Mouse (Mus musculus) ES-Bruce4 (cell line): ENCODE measurements around the gene Unc5b. TPM values are rescaled to one million over a fixed set of nuclear protein-coding genes. Genes with fewer than 3 reads are reported as not detected.
"Not testable (repeated sequence)": the region's sequence is repeated elsewhere in the genome, so short reads cannot be mapped to it uniquely, and the experiment has no call there.

ENCODE experiments used
- H3K27ac ChIP-seq: 2 replicates; pipeline ENCODE4 v1.5.1; 2012; ENCODE audit warnings: low read length, inconsistent platforms; ENCODE audit not compliant: insufficient read depth
- H3K27me3 ChIP-seq: 2 replicates; pipeline ENCODE4 v1.6.1; 2012; ENCODE audit warnings: mild to moderate bottlenecking, low read length, inconsistent platforms; ENCODE audit not compliant: control insufficient read depth, poor library complexity, insufficient read depth, severe bottlenecking
- H3K36me3 ChIP-seq: 2 replicates; pipeline ENCODE4 v1.6.1; 2012; ENCODE audit warnings: inconsistent platforms, mild to moderate bottlenecking, low read length, moderate library complexity; ENCODE audit not compliant: control insufficient read depth, poor library complexity, insufficient read depth, severe bottlenecking
- H3K4me1 ChIP-seq: one replicate; pipeline ENCODE4 v1.8.1; 2011; ENCODE audit warnings: low read length; ENCODE audit not compliant: control insufficient read depth, insufficient read depth
- H3K4me3 ChIP-seq: 2 replicates; pipeline ENCODE4 v1.5.1; 2011; ENCODE audit warnings: low read depth, mild to moderate bottlenecking, low read length
- H3K9ac ChIP-seq: 2 replicates; pipeline ENCODE4 v1.6.1; 2012; ENCODE audit warnings: low read depth, mild to moderate bottlenecking, inconsistent platforms; ENCODE audit not compliant: poor library complexity, severe bottlenecking
- H3K9me3 ChIP-seq: replicated peaks from 2 replicates; pipeline ENCODE4 v1.6.1; 2012; ENCODE audit warnings: mild to moderate bottlenecking, low read length, inconsistent platforms; ENCODE audit not compliant: control insufficient read depth, poor library complexity, insufficient read depth, severe bottlenecking
- CTCF ChIP-seq: IDR thresholded peaks from one replicate; pipeline ENCODE4 v1.8.1; 2011; ENCODE audit warnings: low read depth, low read length
- EP300 ChIP-seq: IDR thresholded peaks from 2 replicates; pipeline ENCODE4 v1.6.1; 2011; ENCODE audit warnings: low read depth, low read length; ENCODE audit not compliant: insufficient read depth
- POLR2A ChIP-seq: IDR thresholded peaks from one replicate; pipeline ENCODE4 v1.8.1; 2011; ENCODE audit warnings: low read length; ENCODE audit not compliant: insufficient read depth
- polyA plus RNA-seq: library from polyadenylated mRNA; stranded (reverse); fragments of >200 nt; gene quantifications from 2 replicates; pipeline ENCODE4 v1.2.4, GENCODE M21; 2011; ENCODE audit warnings: low read depth; ENCODE audit not compliant: missing spikeins, insufficient read depth, insufficient read length

Unc5b gene
- 36.7 and 43.2 TPM in 2 replicates for polyA plus RNA-seq

DNA sequence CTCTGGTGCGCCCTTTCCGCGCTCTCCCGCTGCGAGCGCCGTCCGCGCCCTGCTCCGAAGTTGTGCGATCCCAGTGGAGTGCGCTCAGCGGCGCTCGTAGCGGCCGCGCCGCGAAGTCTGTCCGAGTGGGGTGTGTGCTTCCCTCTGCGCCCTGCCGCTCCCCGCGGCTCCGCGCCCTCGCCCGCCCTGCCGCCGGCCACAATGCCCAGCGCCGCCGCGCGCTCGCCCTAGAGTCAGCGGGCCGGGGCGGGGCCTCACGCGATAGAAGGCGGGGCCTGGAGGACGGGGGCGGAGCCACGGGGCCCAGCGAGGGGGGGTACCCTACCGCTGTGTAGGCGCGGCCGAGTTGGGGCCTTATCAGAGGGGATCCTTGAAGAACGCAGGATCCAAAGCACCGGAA is at the start of gene Unc5b:
Gene Unc5b, minus strand, starts transcription at position 203 of the 400 bp plus-strand sequence.
- no peaks in the 10 kb centered on the region for H3K36me3 ChIP-seq
- H3K4me1 ChIP-seq, result peaks cover 5% of the 10 kb centered on the region
- TF ChIP-seq CTCF (no peak), POLR2A (peak; percentile 40)
- H3K27me3 ChIP-seq, result peaks cover 9% of the 10 kb centered on the region; the same call in 1 of the 2 replicates
- no peak within 1 kb of the TSS for H3K27ac ChIP-seq
- peak within 1 kb of the TSS; percentile 71 for H3K4me3 ChIP-seq
- peak within 1 kb of the TSS; percentile 77 for H3K9ac ChIP-seq
- H3K9me3 ChIP-seq, result no peaks in the 10 kb centered on the region

- no peak for TF ChIP-seq CTCF
- no peak for TF ChIP-seq POLR2A
- no peak for TF ChIP-seq EP300
- Histone ChIP-seq H3K4me3 (no peak overlapping the region), H3K9ac (no peak overlapping the region), H3K27ac (no peak overlapping the region), H3K36me3 (no peaks in the 10 kb centered on the region), H3K9me3 (no peaks in the 10 kb centered on the region), H3K4me1 (no peaks in the 10 kb centered on the region), H3K27me3 (no peaks in the 10 kb centered on the region)
Measured at GRCm38 (mm10) chr10:60879817-60880216, 48.4 kb upstream of the Unc5b start.

- no peak overlapping the region for H3K4me3 ChIP-seq
- H3K9ac ChIP-seq, result no peak overlapping the region
- H3K9me3 ChIP-seq, result no peaks in the 10 kb centered on the region
- no peaks in the 10 kb centered on the region for H3K27me3 ChIP-seq
- TF ChIP-seq EP300 (no peak), CTCF (no peak), POLR2A (no peak)
- no peak overlapping the region for H3K27ac ChIP-seq
- no peaks in the 10 kb centered on the region for H3K36me3 ChIP-seq
- H3K4me1 ChIP-seq, result no peaks in the 10 kb centered on the region
Measured at GRCm38 (mm10) chr10:60877075-60877474, 45.7 kb upstream of the Unc5b start.

DNA sequence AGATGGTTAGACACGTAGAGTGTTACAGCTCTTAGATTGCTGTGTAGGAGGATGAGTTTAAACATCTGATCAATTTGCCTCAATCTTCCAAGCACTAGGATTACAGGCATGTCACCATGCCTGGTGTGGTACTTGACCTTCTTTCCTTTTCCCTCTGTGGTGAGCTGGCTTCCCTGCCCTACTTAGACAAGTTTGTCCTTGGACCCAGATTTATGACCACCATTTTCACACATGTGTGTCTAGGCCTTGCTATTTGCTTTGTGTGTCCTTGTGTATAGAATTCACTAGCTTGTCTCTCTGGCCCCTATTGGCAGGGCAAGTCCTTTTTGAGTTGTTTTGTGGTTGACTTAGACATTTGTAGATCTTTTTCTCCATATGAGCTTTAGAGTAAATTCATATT is 43.6 kb upstream of the Unc5b start:
- H3K4me3 ChIP-seq, result no peak overlapping the region
- H3K9ac ChIP-seq, result no peak overlapping the region
- H3K9me3 ChIP-seq, result no peaks in the 10 kb centered on the region
- no peaks in the 10 kb centered on the region for H3K4me1 ChIP-seq
- no peaks in the 10 kb centered on the region for H3K36me3 ChIP-seq
- H3K27me3 ChIP-seq, result no peaks in the 10 kb centered on the region
- TF ChIP-seq CTCF (no peak), EP300 (no peak), POLR2A (no peak)
- H3K27ac ChIP-seq, result no peak overlapping the region

- no peak overlapping the region for H3K4me3 ChIP-seq
- H3K36me3 ChIP-seq, result no peaks in the 10 kb centered on the region
- no peaks in the 10 kb centered on the region for H3K27me3 ChIP-seq
- no peaks in the 10 kb centered on the region for H3K9me3 ChIP-seq
- no peaks in the 10 kb centered on the region for H3K4me1 ChIP-seq
- H3K27ac ChIP-seq, result no peak overlapping the region
- TF ChIP-seq CTCF, result no peak
- no peak for TF ChIP-seq EP300
- no peak for TF ChIP-seq POLR2A
- H3K9ac ChIP-seq, result no peak overlapping the region
Measured at GRCm38 (mm10) chr10:60863318-60863717, 31.9 kb upstream of the Unc5b start.

DNA sequence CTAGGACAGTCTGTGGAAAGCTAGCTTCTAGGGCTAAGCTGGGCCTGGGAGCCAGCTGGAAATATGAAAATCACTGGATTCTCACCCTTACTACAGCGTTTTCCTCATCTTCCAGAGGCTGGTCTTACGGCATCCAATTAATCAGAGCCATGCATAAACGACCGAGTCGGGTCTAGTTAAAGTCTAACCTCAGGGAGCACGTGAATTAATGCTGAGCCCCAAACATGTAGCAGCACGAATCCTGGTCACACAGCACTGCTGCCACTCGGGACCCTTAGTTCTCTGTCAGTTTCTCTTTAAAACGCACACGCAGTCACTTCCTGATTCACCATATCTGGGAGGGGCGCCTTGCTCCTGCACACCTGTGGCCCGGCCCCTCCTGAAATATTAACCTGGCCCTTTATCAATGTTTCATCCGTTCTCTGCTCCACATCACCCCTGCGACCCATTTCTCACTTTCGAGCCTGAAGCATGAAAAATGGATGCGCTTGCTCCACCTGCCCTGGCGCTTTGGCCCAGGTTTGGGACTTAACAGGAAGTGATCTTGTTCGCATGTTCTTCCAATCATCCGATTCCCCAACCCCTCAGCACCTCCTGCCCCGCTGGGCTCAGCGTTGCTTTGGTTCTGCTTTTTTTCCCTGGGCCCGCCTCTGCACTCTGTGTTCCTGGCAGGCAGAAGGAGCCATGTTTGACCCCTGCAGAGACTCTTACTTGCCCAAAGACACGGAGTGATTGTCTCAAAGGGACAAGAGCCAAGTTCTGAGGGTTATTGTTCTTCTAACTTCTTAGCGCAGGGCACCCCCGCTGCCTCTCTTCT is 31.3 kb upstream of the Unc5b start:
- H3K9me3 ChIP-seq, result no peaks in the 10 kb centered on the region
- H3K9ac ChIP-seq, result peak overlapping the region; percentile 6; the same call in 1 of the 2 replicates
- peak overlapping the region; percentile 16 for H3K4me3 ChIP-seq
- no peaks in the 10 kb centered on the region for H3K36me3 ChIP-seq
- H3K4me1 ChIP-seq, result no peaks in the 10 kb centered on the region
- H3K27ac ChIP-seq, result no peak overlapping the region
- H3K27me3 ChIP-seq, result no peaks in the 10 kb centered on the region
- TF ChIP-seq EP300 (no peak), CTCF (no peak), POLR2A (no peak)

DNA sequence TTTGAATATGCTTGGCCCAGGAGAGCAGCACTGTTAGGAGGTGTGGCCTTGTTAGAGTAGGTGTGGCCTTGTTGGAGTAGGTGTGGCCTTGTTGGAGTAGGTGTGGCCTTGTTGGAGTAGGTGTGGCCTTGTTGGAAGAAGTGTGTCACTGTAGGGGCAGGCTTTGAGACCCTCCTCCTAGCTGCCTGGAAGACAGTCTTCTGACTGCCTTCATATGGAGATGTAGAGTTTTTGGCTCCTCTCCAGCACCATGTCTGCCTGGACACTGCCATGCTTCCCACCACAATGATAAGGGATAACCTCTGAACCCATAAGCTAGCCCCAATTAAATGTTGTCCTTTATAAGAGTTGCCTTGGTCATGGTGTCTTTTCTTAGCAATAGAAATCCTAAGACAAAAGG is 13.9 kb upstream of the Unc5b start:
- H3K4me3 ChIP-seq, H3K4me1 ChIP-seq, H3K9me3 ChIP-seq, H3K36me3 ChIP-seq, H3K9ac ChIP-seq, H3K27me3 ChIP-seq, H3K27ac ChIP-seq: not testable (repeated sequence)
